Mouse (Mus musculus): ENCODE results near the gene Kcne1. TPM values are rescaled to one million over a fixed set of nuclear protein-coding genes. Genes with fewer than 3 reads are reported as not detected.
A peak's percentile ranks its signal among the peaks of the same experiment; 100 is the strongest.

Kcne1 gene
- polyA plus RNA-seq, 1 experiment from 2014 or later = not detected

DNA sequence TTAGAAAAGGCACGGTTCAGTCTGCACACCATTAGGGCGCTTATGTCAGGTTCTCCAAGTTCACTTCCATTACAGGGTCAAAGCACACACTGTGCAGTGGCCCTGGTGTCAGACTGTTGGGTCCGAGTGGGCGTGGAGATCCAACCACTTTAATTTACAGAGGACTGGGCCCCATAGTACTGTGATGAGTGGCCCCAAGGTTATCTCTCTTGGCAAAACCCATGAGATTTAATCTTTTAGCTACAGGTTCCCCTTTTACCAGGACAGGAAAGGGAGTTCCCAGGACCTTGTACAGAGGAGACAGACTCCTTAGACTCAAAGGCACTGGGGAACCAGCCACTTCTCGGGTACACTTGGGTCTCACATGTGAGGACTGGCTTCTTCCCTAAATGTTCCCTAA, 3.9 kb downstream of the Kcne1 start:
- WGBS = 51% methylated on average over 5 of the region's 5 CpGs

DNA sequence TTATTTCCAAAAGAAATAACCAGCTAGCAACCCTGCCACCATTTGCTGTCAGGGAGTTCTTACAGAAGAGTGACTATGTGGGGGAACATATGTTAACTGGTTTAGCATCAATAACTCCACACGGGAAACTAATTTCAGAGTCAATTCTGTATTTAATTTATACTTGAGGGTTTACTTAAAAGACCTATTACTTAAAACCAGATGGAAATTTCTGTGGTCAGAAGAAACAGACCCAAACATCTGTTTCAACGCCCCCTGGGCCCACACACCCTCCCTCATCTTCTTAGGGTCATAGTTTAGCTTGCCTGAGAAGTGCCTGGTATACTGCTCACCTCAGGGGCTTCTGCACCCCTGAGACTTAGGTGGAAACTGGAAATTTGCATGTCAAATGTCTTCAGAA, 5.4 kb downstream of the Kcne1 start:
- Histone ChIP-seq H3K36me3 (ENCODE audit: control insufficient read depth, insufficient read depth) (no peaks in the 10 kb centered on the region), H3K9ac (ENCODE audit: low read depth, low read length) (no peak overlapping the region), H3K27me3 (replicated peaks; ENCODE audit: control insufficient read depth, insufficient read depth, low read length) (0 out of 2 replicates have a peak, but pooled peaks cover 3% of the 10 kb centered on the region), H3K27ac (ENCODE audit: low read depth, low read length) (no peak overlapping the region), H3K4me1 (replicated peaks; ENCODE audit: control insufficient read depth, insufficient read depth, low read length) (no peaks in the 10 kb centered on the region; the same call in 1 of the 2 replicates), H3K4me2 (replicated peaks; ENCODE audit: low read depth) (no peak overlapping the region), H3K4me3 (ENCODE audit: low read depth, low read length) (no peak overlapping the region), H3K9me3 (ENCODE audit: control insufficient read depth) (no peaks in the 10 kb centered on the region)
- no peak for ATAC-seq
- WGBS = 72% methylated on average over 2 of the region's 2 CpGs
- TF ChIP-seq CTCF (IDR thresholded peaks at IDR 0.05; ENCODE audit: low read depth) = no peak

More for the DNA sequence above, 3.9 kb downstream of the Kcne1 start:
- H3K4me2 ChIP-seq (replicated peaks; ENCODE audit: low read depth) = no peak overlapping the region
- H3K4me3 ChIP-seq (ENCODE audit: low read depth, low read length) = no peak overlapping the region
- H3K4me1 ChIP-seq (replicated peaks; ENCODE audit: control insufficient read depth, insufficient read depth, low read length) = no peaks in the 10 kb centered on the region; the same call in 1 of the 2 replicates
- H3K27me3 ChIP-seq (replicated peaks; ENCODE audit: control insufficient read depth, insufficient read depth, low read length) = 0 out of 2 replicates have a peak, but pooled peaks cover 3% of the 10 kb centered on the region
- no peak overlapping the region for H3K9ac ChIP-seq (ENCODE audit: low read depth, low read length)
- TF ChIP-seq CTCF (IDR thresholded peaks at IDR 0.05; ENCODE audit: low read depth) = no peak
- H3K9me3 ChIP-seq (ENCODE audit: control insufficient read depth) = no peaks in the 10 kb centered on the region
- no peak overlapping the region for H3K27ac ChIP-seq (ENCODE audit: low read depth, low read length)
- H3K36me3 ChIP-seq (ENCODE audit: control insufficient read depth, insufficient read depth) = no peaks in the 10 kb centered on the region
- ATAC-seq = no peak

DNA sequence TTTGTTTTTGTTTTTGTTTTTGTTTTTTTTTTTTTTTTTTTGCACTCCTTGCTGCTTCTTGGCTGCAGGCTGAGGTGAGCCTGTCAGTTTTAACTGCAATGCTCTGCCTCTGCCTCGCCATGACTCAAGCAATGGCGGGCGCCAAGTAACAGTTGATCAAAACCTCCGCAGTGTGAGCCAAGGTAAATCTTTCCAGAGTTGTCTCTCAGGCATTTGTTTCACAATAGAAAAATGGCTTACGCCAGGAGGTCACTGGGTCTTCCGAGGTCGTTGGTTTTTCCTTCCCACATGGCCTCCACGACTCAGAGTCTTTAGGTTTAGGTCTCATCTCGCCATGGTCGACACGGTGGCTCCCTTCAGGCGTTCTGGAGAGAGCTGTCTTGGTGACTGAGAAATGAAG, 6.0 kb downstream of the Kcne1 start:
- no peak for ATAC-seq
- no peaks in the 10 kb centered on the region for H3K27me3 ChIP-seq (replicated peaks; ENCODE audit: control insufficient read depth, insufficient read depth, low read length)
- no peaks in the 10 kb centered on the region for H3K9me3 ChIP-seq (ENCODE audit: control insufficient read depth)
- WGBS = 92% methylated on average over 12 of the region's 12 CpGs
- H3K4me3 ChIP-seq (ENCODE audit: low read depth, low read length) = no peak overlapping the region
- H3K4me2 ChIP-seq (replicated peaks; ENCODE audit: low read depth) = no peak overlapping the region
- H3K9ac ChIP-seq (ENCODE audit: low read depth, low read length) = no peak overlapping the region
- TF ChIP-seq CTCF (IDR thresholded peaks at IDR 0.05; ENCODE audit: low read depth) = no peak
- H3K27ac ChIP-seq (ENCODE audit: low read depth, low read length) = no peak overlapping the region
- no peaks in the 10 kb centered on the region; the same call in 1 of the 2 replicates for H3K4me1 ChIP-seq (replicated peaks; ENCODE audit: control insufficient read depth, insufficient read depth, low read length)
- no peaks in the 10 kb centered on the region for H3K36me3 ChIP-seq (ENCODE audit: control insufficient read depth, insufficient read depth)

DNA sequence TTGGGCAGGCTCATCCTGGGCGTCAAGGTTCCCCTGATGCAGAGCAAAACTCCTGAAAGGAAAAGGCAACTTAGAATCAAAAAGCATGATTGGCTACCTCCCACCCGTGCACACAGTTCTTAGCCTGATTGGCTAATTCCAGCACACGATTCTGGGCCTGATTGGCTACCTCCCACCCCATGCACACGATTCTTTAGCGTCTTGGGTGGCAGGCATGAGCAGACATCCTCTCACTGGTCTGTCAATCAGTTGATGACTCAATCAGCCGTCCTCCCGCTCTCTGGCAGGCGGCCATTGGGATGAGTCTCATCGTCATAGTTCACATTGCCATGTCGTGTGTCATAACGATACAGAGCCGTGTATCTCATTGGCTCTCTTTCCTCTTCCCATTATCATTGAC, 10.3 kb downstream of the Kcne1 start:
- no peaks in the 10 kb centered on the region for H3K27me3 ChIP-seq (replicated peaks; ENCODE audit: control insufficient read depth, insufficient read depth, low read length)
- no peak for TF ChIP-seq CTCF (IDR thresholded peaks at IDR 0.05; ENCODE audit: low read depth)
- H3K36me3 ChIP-seq (ENCODE audit: control insufficient read depth, insufficient read depth) = no peaks in the 10 kb centered on the region
- H3K27ac ChIP-seq (ENCODE audit: low read depth, low read length) = no peak overlapping the region
- 75% methylated on average over 12 of the region's 12 CpGs for WGBS
- 0 out of 2 replicates have a peak, but pooled peaks have one; percentile 5 for ATAC-seq
- no peak overlapping the region for H3K4me2 ChIP-seq (replicated peaks; ENCODE audit: low read depth)
- H3K9ac ChIP-seq (ENCODE audit: low read depth, low read length) = no peak overlapping the region
- no peaks in the 10 kb centered on the region for H3K4me1 ChIP-seq (replicated peaks; ENCODE audit: control insufficient read depth, insufficient read depth, low read length)
- H3K9me3 ChIP-seq (ENCODE audit: control insufficient read depth) = no peaks in the 10 kb centered on the region
- H3K4me3 ChIP-seq (ENCODE audit: low read depth, low read length) = no peak overlapping the region

DNA sequence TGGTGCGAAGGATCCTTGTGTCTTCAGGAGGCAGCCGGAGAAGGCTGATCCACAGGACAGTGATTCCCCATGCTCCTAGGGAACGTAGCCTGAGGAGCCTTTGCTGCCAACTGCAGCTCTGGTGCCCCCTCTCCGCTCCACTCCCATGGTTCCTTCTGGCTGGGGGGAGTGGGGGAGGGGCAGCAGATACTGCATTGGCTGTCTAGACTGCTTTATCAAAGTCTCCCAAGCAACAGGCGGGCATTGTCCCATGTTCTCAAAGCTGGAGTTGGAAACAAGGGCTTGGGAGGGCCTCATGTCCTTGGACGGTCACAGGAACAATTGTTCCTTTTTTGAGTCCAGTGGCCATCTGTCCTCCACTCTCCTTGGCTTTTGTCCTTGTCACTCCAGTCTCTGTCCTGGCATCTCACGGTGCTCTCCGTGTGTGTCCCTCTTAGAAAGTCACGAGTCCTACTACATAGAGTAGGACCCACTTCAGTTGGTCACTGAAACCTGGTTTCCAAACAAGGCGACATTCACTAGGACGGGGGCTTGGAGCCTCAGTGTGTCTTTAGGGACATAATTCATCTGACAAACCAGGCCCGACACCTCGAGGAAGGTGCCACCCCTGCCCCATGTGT, 12.9 kb downstream of the Kcne1 start:
- Histone ChIP-seq H3K27me3 (replicated peaks; ENCODE audit: control insufficient read depth, insufficient read depth, low read length) (no peaks in the 10 kb centered on the region), H3K36me3 (ENCODE audit: control insufficient read depth, insufficient read depth) (no peaks in the 10 kb centered on the region), H3K27ac (ENCODE audit: low read depth, low read length) (no peak overlapping the region), H3K4me2 (replicated peaks; ENCODE audit: low read depth) (no peak overlapping the region), H3K9ac (ENCODE audit: low read depth, low read length) (no peak overlapping the region), H3K4me3 (ENCODE audit: low read depth, low read length) (no peak overlapping the region), H3K9me3 (ENCODE audit: control insufficient read depth) (no peaks in the 10 kb centered on the region), H3K4me1 (replicated peaks; ENCODE audit: control insufficient read depth, insufficient read depth, low read length) (no peaks in the 10 kb centered on the region)
- ATAC-seq = 0 out of 2 replicates have a peak, but pooled peaks have one; percentile 25
- WGBS = 77% methylated on average over 13 of the region's 13 CpGs
- no peak for TF ChIP-seq CTCF (IDR thresholded peaks at IDR 0.05; ENCODE audit: low read depth)

DNA sequence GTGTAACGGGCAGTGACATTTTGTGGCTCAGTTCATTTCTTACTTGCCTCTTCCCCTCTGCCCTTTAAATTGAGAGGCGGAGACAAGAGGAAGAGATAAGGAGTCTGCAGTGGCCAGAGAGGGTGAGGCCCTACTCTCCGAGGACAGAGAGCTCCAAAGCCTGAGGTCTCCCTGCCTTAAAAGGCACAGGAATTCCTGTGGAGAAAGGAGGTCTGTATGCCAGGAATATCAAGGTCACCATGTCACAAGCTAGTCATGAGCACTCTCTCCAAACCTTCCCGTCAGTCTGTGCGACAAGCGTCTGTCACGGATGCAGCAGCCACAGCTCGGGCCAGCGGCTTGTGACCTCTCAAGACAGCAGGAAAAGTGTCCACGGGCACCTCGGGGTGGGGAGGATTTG, 14.1 kb downstream of the Kcne1 start:
- Histone ChIP-seq H3K4me1 (replicated peaks; ENCODE audit: control insufficient read depth, insufficient read depth, low read length) (no peaks in the 10 kb centered on the region), H3K4me3 (ENCODE audit: low read depth, low read length) (no peak overlapping the region), H3K36me3 (ENCODE audit: control insufficient read depth, insufficient read depth) (no peaks in the 10 kb centered on the region), H3K9me3 (ENCODE audit: control insufficient read depth) (no peaks in the 10 kb centered on the region), H3K27ac (ENCODE audit: low read depth, low read length) (no peak overlapping the region), H3K27me3 (replicated peaks; ENCODE audit: control insufficient read depth, insufficient read depth, low read length) (no peaks in the 10 kb centered on the region), H3K4me2 (replicated peaks; ENCODE audit: low read depth) (no peak overlapping the region), H3K9ac (ENCODE audit: low read depth, low read length) (no peak overlapping the region)
- TF ChIP-seq CTCF (IDR thresholded peaks at IDR 0.05; ENCODE audit: low read depth) = no peak
- no peak for ATAC-seq
- 34% methylated on average over 11 of the region's 11 CpGs for WGBS

Data from intestine, postnatal 0 days (tissue).